Mouse (Mus musculus) E14TG2a.4 (cell line): Measurements from ENCODE around the gene Robo1.

ENCODE experiments used
- H3K27me3 ChIP-seq: 2 replicates; pipeline ENCODE4 v1.6.1; 2014; ENCODE audit warnings: low read length, control low read depth; ENCODE audit not compliant: insufficient read depth
- H3K36me3 ChIP-seq: 2 replicates; pipeline ENCODE4 v1.6.1; 2014; ENCODE audit warnings: low read length, control low read depth; ENCODE audit not compliant: insufficient read depth
- H3K4me1 ChIP-seq: replicated peaks from 2 replicates; pipeline ENCODE4 v1.6.1; 2014; ENCODE audit warnings: low read depth, low read length, control low read depth
- H3K4me3 ChIP-seq: replicated peaks from 2 replicates; pipeline ENCODE4 v1.5.1; 2014; ENCODE audit warnings: mild to moderate bottlenecking, low read length
- H3K9me3 ChIP-seq: 2 replicates; pipeline ENCODE4 v1.6.1; 2014; ENCODE audit warnings: low read length, control low read depth
- CTCF ChIP-seq: conservative IDR thresholded peaks from 2 replicates; pipeline ENCODE4 v1.5.1; 2014; ENCODE audit warnings: low read length
- NANOG ChIP-seq: IDR thresholded peaks from 2 replicates; pipeline ENCODE4 v1.6.1; 2014; ENCODE audit warnings: borderline replicate concordance, low read length, mixed read lengths
- POU5F1 ChIP-seq: IDR thresholded peaks from 2 replicates; pipeline ENCODE4 v1.6.1; 2014; ENCODE audit warnings: low read length, borderline replicate concordance

Gene Robo1

DNA sequence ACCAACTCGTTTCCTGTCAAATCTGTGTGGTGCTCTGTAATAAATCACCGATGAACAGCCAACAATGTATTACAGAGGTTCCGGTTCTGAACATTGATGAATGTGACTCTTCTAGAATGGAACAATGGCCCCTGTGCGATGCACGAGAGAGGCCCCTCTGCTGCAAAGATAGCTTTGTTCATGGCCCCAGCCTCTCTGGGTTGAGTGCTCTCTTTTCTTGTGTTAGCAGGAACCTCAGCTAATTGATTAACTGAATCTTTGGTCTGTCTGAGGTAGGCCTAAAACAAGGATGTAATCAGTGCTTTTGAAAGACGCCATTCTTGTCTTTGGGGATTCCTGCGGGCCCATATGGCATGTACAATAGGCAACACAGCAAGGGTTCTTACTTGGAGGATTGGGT is 479.9 kb downstream of the Robo1 start:
- Histone ChIP-seq H3K27me3 (no peaks in the 10 kb centered on the region), H3K4me1 (peaks cover 12% of the 10 kb centered on the region), H3K4me3 (no peak overlapping the region), H3K36me3 (no peaks in the 10 kb centered on the region), H3K9me3 (no peaks in the 10 kb centered on the region)
- TF ChIP-seq POU5F1 (no peak), CTCF (no peak), NANOG (peak; percentile 82; the same call in 1 of the 2 replicates)

DNA sequence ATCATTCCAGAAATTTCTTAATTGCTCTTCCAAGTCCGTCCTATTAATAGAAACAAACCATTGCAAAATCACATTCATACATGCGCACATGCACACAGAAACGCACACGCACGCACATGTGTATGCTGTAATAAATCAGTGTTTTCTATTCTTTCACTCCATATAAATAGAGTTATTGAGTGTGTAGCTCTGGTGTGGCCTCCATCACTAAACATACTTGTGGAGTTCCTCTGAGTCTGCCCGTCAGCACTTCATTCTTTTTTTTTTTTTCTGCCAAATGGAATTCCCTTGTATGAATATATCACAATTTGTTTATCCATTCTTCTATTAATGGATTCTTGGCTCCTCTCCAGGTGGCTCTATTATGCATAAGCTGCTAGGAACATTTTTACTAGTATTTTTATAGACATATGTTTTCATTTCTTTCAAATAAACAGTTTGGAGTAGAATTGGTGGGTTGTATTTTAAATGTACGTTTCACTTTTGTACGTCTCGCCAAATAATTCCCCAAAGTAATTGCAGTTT is 483.1 kb downstream of the Robo1 start:
- Histone ChIP-seq H3K27me3 (no peaks in the 10 kb centered on the region), H3K36me3 (no peaks in the 10 kb centered on the region), H3K4me1 (peaks cover 12% of the 10 kb centered on the region), H3K9me3 (no peaks in the 10 kb centered on the region), H3K4me3 (no peak overlapping the region)
- no peak for TF ChIP-seq NANOG
- TF ChIP-seq POU5F1, result no peak
- TF ChIP-seq CTCF, result no peak

- no peaks in the 10 kb centered on the region for H3K9me3 ChIP-seq
- no peaks in the 10 kb centered on the region for H3K36me3 ChIP-seq
- no peak overlapping the region for H3K4me3 ChIP-seq
- TF ChIP-seq POU5F1, result no peak
- no peak for TF ChIP-seq CTCF
- no peak for TF ChIP-seq NANOG
- no peaks in the 10 kb centered on the region for H3K27me3 ChIP-seq
- no peaks in the 10 kb centered on the region for H3K4me1 ChIP-seq
Observed at GRCm38 (mm10) chr16:72794692-72795378, 486.7 kb downstream of the Robo1 start.

DNA sequence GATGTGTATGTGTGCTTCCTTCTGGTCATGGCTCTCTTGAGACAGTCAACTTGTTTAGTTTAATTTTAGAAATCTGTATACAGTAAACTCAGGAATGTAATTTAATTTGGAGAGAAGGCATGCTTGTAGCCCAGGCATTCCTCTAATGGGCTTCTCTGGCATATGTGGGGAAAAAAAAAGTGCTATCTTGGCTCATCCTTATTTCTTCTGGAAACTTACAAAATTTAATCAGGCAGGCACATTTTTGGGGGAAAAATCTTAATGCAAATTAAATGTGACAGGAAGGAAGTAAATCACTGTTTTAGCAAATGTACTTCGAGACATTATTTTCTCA is 487.2 kb downstream of the Robo1 start:
- H3K9me3 ChIP-seq, result no peaks in the 10 kb centered on the region
- TF ChIP-seq CTCF, result no peak
- no peak overlapping the region for H3K4me3 ChIP-seq
- no peaks in the 10 kb centered on the region for H3K4me1 ChIP-seq
- H3K27me3 ChIP-seq, result no peaks in the 10 kb centered on the region
- no peaks in the 10 kb centered on the region for H3K36me3 ChIP-seq

GRCm38 (mm10) chr16:72798405-72798949 is 490.4 kb downstream of the Robo1 start:
- no peaks in the 10 kb centered on the region for H3K36me3 ChIP-seq
- H3K4me1 ChIP-seq, result 0 out of 2 replicates have a peak, but pooled peaks cover 3% of the 10 kb centered on the region
- no peaks in the 10 kb centered on the region for H3K27me3 ChIP-seq
- no peaks in the 10 kb centered on the region for H3K9me3 ChIP-seq
- no peak overlapping the region for H3K4me3 ChIP-seq
- TF ChIP-seq NANOG (no peak), POU5F1 (no peak), CTCF (no peak)

DNA sequence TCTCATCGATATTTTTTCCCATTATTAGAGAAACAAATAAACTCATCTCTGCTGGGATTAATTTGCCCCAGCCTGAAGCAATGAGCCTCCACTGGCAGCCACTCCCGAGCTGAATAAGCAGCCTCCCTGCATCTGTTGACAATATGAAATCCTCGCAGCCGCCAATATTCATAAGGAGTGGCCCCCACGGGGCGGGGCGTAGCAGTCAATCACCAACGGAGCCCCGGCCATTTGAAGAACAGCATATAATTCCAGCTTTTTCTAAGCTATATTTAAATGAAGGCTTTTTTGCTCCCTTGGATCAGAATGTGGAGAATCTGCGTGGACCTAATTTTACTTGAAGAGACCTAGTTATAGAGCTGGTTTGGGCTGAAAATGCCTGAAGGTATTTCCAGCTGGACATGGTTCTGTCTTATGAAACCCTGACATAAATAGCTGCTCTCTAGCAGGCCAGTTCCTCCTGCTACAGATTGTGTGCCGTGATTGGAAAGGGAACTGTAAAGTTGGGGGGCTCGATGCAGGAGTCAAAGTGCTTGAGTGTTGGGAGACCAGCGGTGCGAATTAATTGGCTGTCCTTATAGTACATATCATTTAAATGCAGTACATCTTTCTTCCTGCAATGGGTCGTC is 492.1 kb downstream of the Robo1 start:
- H3K4me1 ChIP-seq, result 0 out of 2 replicates have a peak, but pooled peaks cover 3% of the 10 kb centered on the region

DNA sequence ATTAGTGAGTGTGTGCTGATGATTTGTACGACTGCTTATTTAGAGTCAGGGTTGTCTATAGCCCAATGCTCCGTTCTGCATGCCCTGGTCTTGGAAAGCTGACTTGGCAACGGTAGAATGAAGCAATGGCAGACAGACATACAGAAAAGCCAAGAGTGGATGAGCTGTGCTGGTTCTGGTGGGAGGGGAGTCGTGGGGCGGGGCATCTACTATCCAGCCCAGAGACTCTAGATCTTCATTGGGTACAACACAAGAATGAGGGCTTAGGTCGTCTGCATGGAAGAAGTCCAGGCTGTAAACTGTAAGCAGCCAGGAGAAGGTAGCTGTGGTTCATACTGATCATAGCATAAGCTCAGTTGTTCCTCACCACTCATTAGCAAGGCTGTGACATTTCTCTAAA is 492.7 kb downstream of the Robo1 start:
- Histone ChIP-seq H3K9me3 (no peaks in the 10 kb centered on the region), H3K27me3 (no peaks in the 10 kb centered on the region), H3K4me1 (0 out of 2 replicates have a peak, but pooled peaks cover 3% of the 10 kb centered on the region), H3K36me3 (no peaks in the 10 kb centered on the region), H3K4me3 (no peak overlapping the region)
- TF ChIP-seq POU5F1, result no peak
- no peak for TF ChIP-seq NANOG
- TF ChIP-seq CTCF, result no peak

More for the DNA sequence above, 492.1 kb downstream of the Robo1 start:
- Histone ChIP-seq H3K4me3 (no peak overlapping the region), H3K9me3 (no peaks in the 10 kb centered on the region), H3K36me3 (no peaks in the 10 kb centered on the region), H3K27me3 (no peaks in the 10 kb centered on the region)
- TF ChIP-seq NANOG, result no peak
- TF ChIP-seq POU5F1, result no peak
- no peak for TF ChIP-seq CTCF

- H3K36me3 ChIP-seq, result no peaks in the 10 kb centered on the region
- no peaks in the 10 kb centered on the region for H3K27me3 ChIP-seq
- H3K9me3 ChIP-seq, result no peaks in the 10 kb centered on the region
- no peak for TF ChIP-seq CTCF
- TF ChIP-seq POU5F1, result no peak
- TF ChIP-seq NANOG, result no peak
- no peaks in the 10 kb centered on the region for H3K4me1 ChIP-seq
- no peak overlapping the region for H3K4me3 ChIP-seq
Observed at GRCm38 (mm10) chr16:72808351-72808750, 500.2 kb downstream of the Robo1 start.
